Mouse (Mus musculus) limb, embryonic 10.5 days (tissue): ENCODE measurements around the gene Rpl38. TPM values are rescaled to one million over a fixed set of nuclear protein-coding genes. Genes with fewer than 3 reads are reported as not detected.

Experiments
- DNase-seq: peaks from one replicate; pipeline ENCODE4 v3.0.0-alpha.2; 2017; ENCODE audit warnings: low spot score
- H3K27ac ChIP-seq: fragments of 300-500 bp; sonication (generic); 2 replicates; pipeline ENCODE4 v1.5.1; 2016; ENCODE audit warnings: mild to moderate bottlenecking
- H3K27me3 ChIP-seq: fragments of 300-500 bp; sonication (generic); 2 replicates; pipeline ENCODE4 v1.6.1; 2016; ENCODE audit warnings: low read depth, mild to moderate bottlenecking; ENCODE audit not compliant: poor library complexity, severe bottlenecking
- H3K36me3 ChIP-seq: fragments of 300-500 bp; sonication (generic); 2 replicates; pipeline ENCODE4 v1.6.1; 2016; ENCODE audit warnings: mild to moderate bottlenecking, moderate library complexity
- H3K4me1 ChIP-seq: fragments of 300-500 bp; sonication (generic); 2 replicates; pipeline ENCODE4 v1.6.1; 2016
- H3K4me3 ChIP-seq: fragments of 300-500 bp; sonication (generic); 2 replicates; pipeline ENCODE4 v1.5.1; 2016; ENCODE audit warnings: mild to moderate bottlenecking, moderate library complexity
- H3K9me3 ChIP-seq: fragments of 300-500 bp; sonication (generic); replicated peaks from 2 replicates; pipeline ENCODE4 v1.6.1; 2016; ENCODE audit warnings: mild to moderate bottlenecking
- WGBS: fragments of 180-500 bp; shearing (Covaris S2); methylation state at CpG from one replicate; pipeline ENCODE4 v1.1.7; 2016; 5-methylcytosine and 5-hydroxymethylcytosine counted together
- polyA plus RNA-seq: library from polyadenylated mRNA; unstranded; fragments of >200 nt; fragmentation: Nextera tagmentation; extraction: Ambion mirVana; gene quantifications from 2 replicates; pipeline ENCODE4 v1.2.1, GENCODE M21; 2016

Rpl38 gene
- polyA plus RNA-seq, 1 experiment from 2014 or later = 966 TPM

- Histone ChIP-seq H3K27ac (peak overlapping the region; percentile 66), H3K36me3 (peaks cover 9% of the 10 kb centered on the region; the same call in 1 of the 2 replicates), H3K4me3 (no peak overlapping the region), H3K9me3 (no peaks in the 10 kb centered on the region), H3K4me1 (peaks cover 40% of the 10 kb centered on the region), H3K27me3 (no peaks in the 10 kb centered on the region)
- DNase-seq = no peak
- WGBS = 84% methylated on average over 9 of the region's 9 CpGs
These were observed 17.3 kb downstream of the Rpl38 start for GRCm38 (mm10) chr11:114685526-114686040.

- Histone ChIP-seq H3K27ac (peak overlapping the region; percentile 47; the same call in 1 of the 2 replicates), H3K4me3 (no peak overlapping the region), H3K9me3 (no peaks in the 10 kb centered on the region), H3K36me3 (peaks cover 9% of the 10 kb centered on the region; the same call in 1 of the 2 replicates), H3K27me3 (no peaks in the 10 kb centered on the region), H3K4me1 (peaks cover 33% of the 10 kb centered on the region)
- WGBS = 88% methylated on average over 16 of the region's 16 CpGs
- no peak for DNase-seq
These were observed 18.1 kb downstream of the Rpl38 start for GRCm38 (mm10) chr11:114686221-114686959.

GRCm38 (mm10) chr11:114687574-114688188, 19.4 kb downstream of the Rpl38 start:
- Histone ChIP-seq H3K36me3 (peaks cover 9% of the 10 kb centered on the region; the same call in 1 of the 2 replicates), H3K4me3 (no peak overlapping the region), H3K9me3 (no peaks in the 10 kb centered on the region), H3K4me1 (peaks cover 30% of the 10 kb centered on the region), H3K27me3 (no peaks in the 10 kb centered on the region), H3K27ac (0 out of 2 replicates have a peak overlapping the region, but pooled peaks have one; percentile 6)
- 68% methylated on average over 10 of the region's 10 CpGs for WGBS
- no peak for DNase-seq

GRCm38 (mm10) chr11:114688729-114689128, 20.4 kb downstream of the Rpl38 start:
- H3K4me1 ChIP-seq = peaks cover 29% of the 10 kb centered on the region
- 85% methylated on average over 3 of the region's 3 CpGs for WGBS

GRCm38 (mm10) chr11:114690192-114690591, 21.9 kb downstream of the Rpl38 start:
- Histone ChIP-seq H3K4me1 (peaks cover 14% of the 10 kb centered on the region), H3K36me3 (peaks cover 9% of the 10 kb centered on the region; the same call in 1 of the 2 replicates), H3K27ac (no peak overlapping the region), H3K27me3 (no peaks in the 10 kb centered on the region), H3K4me3 (no peak overlapping the region), H3K9me3 (no peaks in the 10 kb centered on the region)
- 95% methylated on average over 15 of the region's 15 CpGs for WGBS
- DNase-seq = no peak

More at GRCm38 (mm10) chr11:114688729-114689128, 20.4 kb downstream of the Rpl38 start:
- Histone ChIP-seq H3K27me3 (no peaks in the 10 kb centered on the region), H3K27ac (no peak overlapping the region), H3K4me3 (no peak overlapping the region), H3K36me3 (peaks cover 9% of the 10 kb centered on the region; the same call in 1 of the 2 replicates), H3K9me3 (no peaks in the 10 kb centered on the region)
- no peak for DNase-seq

- H3K4me1 ChIP-seq = 0 out of 2 replicates have a peak, but pooled peaks cover 7% of the 10 kb centered on the region
- H3K27ac ChIP-seq = no peak overlapping the region
These were observed 23.3 kb downstream of the Rpl38 start for GRCm38 (mm10) chr11:114691454-114692182.

GRCm38 (mm10) chr11:114692601-114693000, 24.3 kb downstream of the Rpl38 start:
- Histone ChIP-seq H3K27me3 (no peaks in the 10 kb centered on the region), H3K36me3 (peaks cover 17% of the 10 kb centered on the region), H3K27ac (no peak overlapping the region), H3K4me3 (no peak overlapping the region), H3K9me3 (no peaks in the 10 kb centered on the region), H3K4me1 (0 out of 2 replicates have a peak, but pooled peaks cover 4% of the 10 kb centered on the region)
- no peak for DNase-seq
- 40% methylated on average over 7 of the region's 7 CpGs for WGBS

More at GRCm38 (mm10) chr11:114691454-114692182, 23.3 kb downstream of the Rpl38 start:
- WGBS = 50% methylated on average over 6 of the region's 6 CpGs
- H3K4me3 ChIP-seq = no peak overlapping the region
- H3K36me3 ChIP-seq = peaks cover 12% of the 10 kb centered on the region
- H3K27me3 ChIP-seq = no peaks in the 10 kb centered on the region
- H3K9me3 ChIP-seq = no peaks in the 10 kb centered on the region
- DNase-seq = no peak

GRCm38 (mm10) chr11:114693456-114693855, 25.1 kb downstream of the Rpl38 start:
- Histone ChIP-seq H3K9me3 (no peaks in the 10 kb centered on the region), H3K4me3 (no peak overlapping the region)
- 93% methylated on average over 6 of the region's 6 CpGs for WGBS

GRCm38 (mm10) chr11:114694451-114694850, 26.1 kb downstream of the Rpl38 start:
- DNase-seq = no peak
- Histone ChIP-seq H3K9me3 (no peaks in the 10 kb centered on the region), H3K27me3 (no peaks in the 10 kb centered on the region), H3K4me1 (no peaks in the 10 kb centered on the region), H3K27ac (no peak overlapping the region), H3K4me3 (no peak overlapping the region), H3K36me3 (peaks cover 17% of the 10 kb centered on the region)
- WGBS = 86% methylated on average over 2 of the region's 2 CpGs

More at GRCm38 (mm10) chr11:114693456-114693855, 25.1 kb downstream of the Rpl38 start:
- DNase-seq = no peak
- H3K4me1 ChIP-seq = no peaks in the 10 kb centered on the region
- no peak overlapping the region for H3K27ac ChIP-seq
- H3K27me3 ChIP-seq = no peaks in the 10 kb centered on the region
- peaks cover 17% of the 10 kb centered on the region for H3K36me3 ChIP-seq

- H3K27ac ChIP-seq = no peak overlapping the region
- H3K4me3 ChIP-seq = no peak overlapping the region
- WGBS = 95% methylated on average over 7 of the region's 7 CpGs
- H3K4me1 ChIP-seq = no peaks in the 10 kb centered on the region
- no peak for DNase-seq
- peaks cover 8% of the 10 kb centered on the region; the same call in 1 of the 2 replicates for H3K36me3 ChIP-seq
- no peaks in the 10 kb centered on the region for H3K9me3 ChIP-seq
- no peaks in the 10 kb centered on the region for H3K27me3 ChIP-seq
These were observed 30.2 kb downstream of the Rpl38 start for GRCm38 (mm10) chr11:114698496-114698895.

- WGBS = 89% methylated on average over 12 of the region's 12 CpGs
- H3K27me3 ChIP-seq = no peaks in the 10 kb centered on the region
- H3K36me3 ChIP-seq = peaks cover 8% of the 10 kb centered on the region; the same call in 1 of the 2 replicates
- H3K27ac ChIP-seq = no peak overlapping the region
- no peak for DNase-seq
- H3K4me1 ChIP-seq = 0 out of 2 replicates have a peak, but pooled peaks cover 6% of the 10 kb centered on the region
- H3K9me3 ChIP-seq = no peaks in the 10 kb centered on the region
- no peak overlapping the region for H3K4me3 ChIP-seq
These were observed 31.2 kb downstream of the Rpl38 start for GRCm38 (mm10) chr11:114699511-114699910.

GRCm38 (mm10) chr11:114702311-114702995, 34.1 kb downstream of the Rpl38 start:
- H3K27ac ChIP-seq = 0 out of 2 replicates have a peak overlapping the region, but pooled peaks have one; percentile 6

More at GRCm38 (mm10) chr11:114702311-114702995, 34.1 kb downstream of the Rpl38 start:
- no peaks in the 10 kb centered on the region for H3K9me3 ChIP-seq
- no peak for DNase-seq
- H3K4me1 ChIP-seq = 0 out of 2 replicates have a peak, but pooled peaks cover 6% of the 10 kb centered on the region
- WGBS = 90% methylated on average over 15 of the region's 15 CpGs
- H3K36me3 ChIP-seq = no peaks in the 10 kb centered on the region
- H3K4me3 ChIP-seq = no peak overlapping the region
- H3K27me3 ChIP-seq = no peaks in the 10 kb centered on the region
